Mouse (Mus musculus) neural tube, embryonic 14.5 days (tissue): ENCODE results near the gene Cpsf6. TPM values are rescaled to one million over a fixed set of nuclear protein-coding genes. Genes with fewer than 3 reads are reported as not detected.
"Not testable (repeated sequence)": the region's sequence is repeated elsewhere in the genome, so short reads cannot be mapped to it uniquely, and the experiment has no call there.

Experiments used
- ATAC-seq: fragments of 200-750 bp; cut with Nextera tagmentation; 2 replicates; pipeline ENCODE4 v1.8.0; 2017; ENCODE audit warnings: low read depth, mild to moderate bottlenecking, moderate TSS enrichment, moderate library complexity
- H3K27ac ChIP-seq: fragments of 300-500 bp; sonication (generic); 2 replicates; pipeline ENCODE4 v1.5.1; 2014; ENCODE audit warnings: low read depth, mild to moderate bottlenecking, control low read depth, low read length, moderate library complexity, mixed read lengths
- H3K27me3 ChIP-seq: fragments of 300-500 bp; sonication (generic); 2 replicates; pipeline ENCODE4 v1.6.1; 2014; ENCODE audit warnings: low read length; ENCODE audit not compliant: control insufficient read depth, insufficient read depth
- H3K36me3 ChIP-seq: fragments of 300-500 bp; sonication (generic); 2 replicates; pipeline ENCODE4 v1.6.1; 2014; ENCODE audit warnings: low read length, mixed read lengths; ENCODE audit not compliant: control insufficient read depth, insufficient read depth
- H3K4me1 ChIP-seq: fragments of 300-500 bp; sonication (generic); 2 replicates; pipeline ENCODE4 v1.6.1; 2014; ENCODE audit warnings: low read length; ENCODE audit not compliant: control insufficient read depth, insufficient read depth
- H3K4me2 ChIP-seq: fragments of 300-500 bp; sonication (generic); 2 replicates; pipeline ENCODE4 v1.6.1; 2014; ENCODE audit warnings: mild to moderate bottlenecking, low read depth, low read length, control low read depth
- H3K4me3 ChIP-seq: fragments of 300-500 bp; sonication (generic); 2 replicates; pipeline ENCODE4 v1.5.1; 2014; ENCODE audit warnings: low read depth, low read length, control low read depth, mixed read lengths
- H3K9ac ChIP-seq: fragments of 300-500 bp; sonication (generic); replicated peaks from 2 replicates; pipeline ENCODE4 v1.6.1; 2014; ENCODE audit warnings: low read depth, mild to moderate bottlenecking, control low read depth, low read length, mixed read lengths
- H3K9me3 ChIP-seq: fragments of 300-500 bp; sonication (generic); 2 replicates; pipeline ENCODE4 v1.6.1; 2016; ENCODE audit warnings: low read length; ENCODE audit not compliant: control insufficient read depth
- WGBS: fragments of 180-500 bp; shearing (Covaris S2); extraction: QIAGEN DNeasy Blood & Tissue Kit; methylation state at CpG from one replicate; pipeline ENCODE4 v1.1.7; 2014; 5-methylcytosine and 5-hydroxymethylcytosine counted together
- polyA plus RNA-seq: library from polyadenylated mRNA; unstranded; fragments of >200 nt; fragmentation: Nextera tagmentation; extraction: Ambion mirVana; gene quantifications from 2 replicates; pipeline ENCODE4 v1.2.1, GENCODE M21; 2014

Cpsf6 gene
- polyA plus RNA-seq, 1 experiment from 2014 or later, result 180 TPM

GRCm38 (mm10) chr10:117391057-117391456, 11.2 kb upstream of the Cpsf6 start:
- WGBS, result 11% methylated on average over 5 of the region's 5 CpGs

GRCm38 (mm10) chr10:117389904-117390875, 10.4 kb upstream of the Cpsf6 start:
- Histone ChIP-seq H3K9me3 (no peaks in the 10 kb centered on the region), H3K4me1 (no peaks in the 10 kb centered on the region), H3K27ac (no peak overlapping the region), H3K4me3 (no peak overlapping the region), H3K27me3 (no peaks in the 10 kb centered on the region), H3K36me3 (no peaks in the 10 kb centered on the region), H3K4me2 (no peak overlapping the region), H3K9ac (no peak overlapping the region)
- WGBS, result 51% methylated on average over 31 of the region's 31 CpGs
- no peak for ATAC-seq

More at GRCm38 (mm10) chr10:117391057-117391456, 11.2 kb upstream of the Cpsf6 start:
- Histone ChIP-seq H3K27ac (no peak overlapping the region), H3K36me3 (no peaks in the 10 kb centered on the region), H3K27me3 (no peaks in the 10 kb centered on the region), H3K9me3 (no peaks in the 10 kb centered on the region), H3K4me2 (no peak overlapping the region), H3K4me3 (no peak overlapping the region), H3K4me1 (no peaks in the 10 kb centered on the region), H3K9ac (no peak overlapping the region)
- ATAC-seq, result no peak

- ATAC-seq, result no peak
- H3K27me3 ChIP-seq, result no peaks in the 10 kb centered on the region
- H3K36me3 ChIP-seq, result no peaks in the 10 kb centered on the region
- H3K4me2 ChIP-seq, result no peak overlapping the region
- no peaks in the 10 kb centered on the region for H3K4me1 ChIP-seq
- no peaks in the 10 kb centered on the region for H3K9me3 ChIP-seq
- no peak overlapping the region for H3K9ac ChIP-seq
- 76% methylated on average over 1 of the region's 1 CpGs for WGBS
- H3K27ac ChIP-seq, result no peak overlapping the region
- H3K4me3 ChIP-seq, result no peak overlapping the region
Measured at GRCm38 (mm10) chr10:117389371-117389740, 9.5 kb upstream of the Cpsf6 start.

- Histone ChIP-seq H3K27me3 (no peaks in the 10 kb centered on the region), H3K36me3 (no peaks in the 10 kb centered on the region), H3K9me3 (no peaks in the 10 kb centered on the region), H3K4me2 (no peak overlapping the region), H3K4me1 (no peaks in the 10 kb centered on the region), H3K4me3 (no peak overlapping the region), H3K27ac (no peak overlapping the region), H3K9ac (no peak overlapping the region)
- 47% methylated on average over 2 of the region's 2 CpGs for WGBS
- ATAC-seq, result no peak
Measured at GRCm38 (mm10) chr10:117388637-117389370, 9.0 kb upstream of the Cpsf6 start.

GRCm38 (mm10) chr10:117387961-117388636, 8.3 kb upstream of the Cpsf6 start:
- not testable (repeated sequence) for H3K27me3 ChIP-seq, H3K4me3 ChIP-seq, H3K4me1 ChIP-seq, H3K36me3 ChIP-seq, H3K4me2 ChIP-seq, H3K9ac ChIP-seq, H3K9me3 ChIP-seq, H3K27ac ChIP-seq, ATAC-seq
- WGBS, result 35% methylated on average over 3 of the region's 3 CpGs

- no peak overlapping the region for H3K27ac ChIP-seq
Measured at GRCm38 (mm10) chr10:117386981-117387380, 7.2 kb upstream of the Cpsf6 start.

GRCm38 (mm10) chr10:117386261-117386660, 6.4 kb upstream of the Cpsf6 start:
- 93% methylated on average over 1 of the region's 1 CpGs for WGBS
- Histone ChIP-seq H3K9ac (no peak overlapping the region), H3K4me3 (no peak overlapping the region), H3K9me3 (no peaks in the 10 kb centered on the region), H3K36me3 (no peaks in the 10 kb centered on the region), H3K4me1 (no peaks in the 10 kb centered on the region), H3K27ac (no peak overlapping the region), H3K4me2 (no peak overlapping the region), H3K27me3 (no peaks in the 10 kb centered on the region)
- ATAC-seq, result no peak

More at GRCm38 (mm10) chr10:117386981-117387380, 7.2 kb upstream of the Cpsf6 start:
- Histone ChIP-seq H3K36me3 (no peaks in the 10 kb centered on the region), H3K9me3 (no peaks in the 10 kb centered on the region), H3K4me2 (no peak overlapping the region), H3K9ac (no peak overlapping the region), H3K4me3 (no peak overlapping the region), H3K4me1 (no peaks in the 10 kb centered on the region), H3K27me3 (no peaks in the 10 kb centered on the region)
- WGBS, result 87% methylated on average over 6 of the region's 6 CpGs
- ATAC-seq, result no peak

- WGBS, result 86% methylated on average over 4 of the region's 4 CpGs
- Histone ChIP-seq H3K27me3 (no peaks in the 10 kb centered on the region), H3K9ac (no peak overlapping the region), H3K27ac (no peak overlapping the region), H3K36me3 (no peaks in the 10 kb centered on the region), H3K4me2 (no peak overlapping the region), H3K4me1 (no peaks in the 10 kb centered on the region), H3K9me3 (no peaks in the 10 kb centered on the region), H3K4me3 (no peak overlapping the region)
- no peak for ATAC-seq
Measured at GRCm38 (mm10) chr10:117385431-117385830, 5.6 kb upstream of the Cpsf6 start.
